Comparison of ENCODE assay signal across 8 mouse cellular contexts in the genomic region with DNA sequence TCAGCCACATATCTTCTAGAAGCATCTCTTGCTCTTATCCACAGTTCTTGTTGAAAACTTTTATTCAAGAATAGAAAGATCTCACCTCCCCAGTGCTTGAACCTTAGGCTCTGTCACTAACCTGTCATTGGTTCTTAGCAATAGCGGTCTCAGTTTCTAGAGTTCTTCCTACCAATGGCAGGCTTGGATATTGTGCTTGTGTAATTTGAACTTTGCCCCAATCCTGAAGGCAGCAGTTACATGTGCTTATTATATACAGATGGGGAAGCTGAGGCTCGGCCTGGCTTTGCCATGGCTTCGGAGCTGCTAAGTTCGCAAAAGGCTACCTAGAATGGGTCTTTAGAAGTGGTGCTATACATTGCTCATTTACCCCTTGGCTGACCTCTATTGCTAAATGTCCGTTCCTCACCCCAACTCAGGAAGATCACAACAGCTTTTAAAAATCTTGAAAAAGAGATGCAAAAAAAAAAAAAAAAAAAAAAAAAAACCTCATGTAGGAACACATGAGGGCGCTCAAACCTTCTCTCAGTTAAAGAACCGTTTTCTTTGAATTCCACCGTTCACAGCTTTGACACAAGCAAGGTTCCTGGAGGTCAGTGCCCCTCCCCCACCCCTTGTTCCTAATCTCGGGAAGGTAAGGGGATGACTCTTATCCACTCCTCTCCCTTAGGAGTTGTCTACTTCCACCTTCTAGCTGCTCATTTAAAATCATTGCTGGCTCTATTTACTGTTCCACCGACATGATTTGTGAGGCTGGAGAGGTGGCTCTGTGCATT. TPM values are rescaled to one million over a fixed set of nuclear protein-coding genes. Genes with fewer than 3 reads are reported as not detected.
DNase-seq lines count a peak whose midpoint lies in the region; ATAC-seq and TF ChIP-seq lines count a peak whose summit lies in the region.

No protein-coding gene starts in this region.

- no peaks in the 10 kb centered on the region for H3K36me3 ChIP-seq in lung, postnatal 0 days (ENCODE audit: insufficient read depth, low read length)

- WGBS in lung, postnatal 0 days = 46% methylated on average over 10 of the region's 10 CpGs

- no peaks in the 10 kb centered on the region for H3K4me1 ChIP-seq in lung, postnatal 0 days (ENCODE audit: insufficient read depth, low read depth, low read length)
- H3K4me1 ChIP-seq in cortical plate, adult 2 months (ENCODE audit: control insufficient read depth, insufficient read depth, low read length) = peaks cover 1% of the 10 kb centered on the region; the same call in 1 of the 2 replicates

- TF ChIP-seq POLR2A in cortical plate, adult 2 months (IDR thresholded peaks at IDR 0.05; ENCODE audit: extremely low read depth, insufficient read depth, low read length) = no peak

- peak; percentile 41 for TF ChIP-seq CTCF in lung, postnatal 0 days (IDR thresholded peaks at IDR 0.05)
- TF ChIP-seq CTCF in cortical plate, adult 2 months (IDR thresholded peaks at IDR 0.05; ENCODE audit: extremely low read depth, insufficient read depth, low read length) = peak; percentile 24; the same call in 1 of the 2 replicates

- no peak for TF ChIP-seq EP300 in lung, postnatal 0 days (IDR thresholded peaks at IDR 0.05)

- no peak overlapping the region for H3K4me2 ChIP-seq in lung, postnatal 0 days (replicated peaks; ENCODE audit: low read depth, low read length)

- H3K27me3 ChIP-seq in lung, postnatal 0 days (replicated peaks; ENCODE audit: insufficient read depth, low read length) = no peaks in the 10 kb centered on the region

- no peak overlapping the region for H3K9ac ChIP-seq in lung, postnatal 0 days (replicated peaks; ENCODE audit: low read depth)

- no peak overlapping the region for H3K27ac ChIP-seq in lung, postnatal 0 days (ENCODE audit: low read length)
- H3K27ac ChIP-seq in cortical plate, adult 2 months (ENCODE audit: insufficient read depth, low read length) = no peak overlapping the region

- H3K9me3 ChIP-seq in lung, postnatal 0 days (ENCODE audit: low read length) = no peaks in the 10 kb centered on the region

- no peak for DNase-seq in frontal cortex, postnatal 10 days (ENCODE audit: low spot score in 2 of 2)
- DNase-seq in lung, postnatal 0 days (ENCODE audit: low spot score) = peak; percentile 29
- DNase-seq in lung, postnatal 25 days (ENCODE audit: low spot score) = no peak
- peak; percentile 47 for DNase-seq in retina, postnatal 1 day
- DNase-seq in spleen, adult 12 weeks (ENCODE audit: low spot score) = no peak
- DNase-seq in B cell, adult 2 months = no peak

- no peak overlapping the region for H3K4me3 ChIP-seq in lung, postnatal 0 days (ENCODE audit: low read depth, low read length)
- no peak overlapping the region for H3K4me3 ChIP-seq in cortical plate, adult 2 months (ENCODE audit: insufficient read depth, low read length)

- ATAC-seq in frontal cortex, adult (ENCODE audit: low TSS enrichment) = peak; percentile 38; the same call in 1 of the 2 replicates
- ATAC-seq in lung, postnatal 0 days = no peak

RNA-seq across cellular contexts. Expression of a gene that starts 18.9 kb away (rescaled TPM):
- 0.15 and 0.20 TPM in 2 replicates for polyA plus RNA-seq in lung, postnatal 0 days (2015; fragmentation: Nextera tagmentation; extraction: Ambion mirVana)
- 39.9 and 43.2 TPM in 2 replicates for polyA plus RNA-seq in cortical plate, adult 2 months (2012; rRNA removed)

RNA-seq across cellular contexts. Expression of a gene that starts 37.7 kb away (rescaled TPM):
- 54.2 and 66.7 TPM in 2 replicates for polyA plus RNA-seq in lung, postnatal 0 days (2015; fragmentation: Nextera tagmentation; extraction: Ambion mirVana)
- 5.3 and 5.4 TPM in 2 replicates for polyA plus RNA-seq in cortical plate, adult 2 months (2012; rRNA removed)

Comparison
In these comparisons a context has a peak if more than half of its experiments do, and no peak if none do; other contexts are left out.
1. DNase-seq: peak in lung, postnatal 0 days (single experiment) and retina, postnatal 1 day (single experiment); none in frontal cortex, postnatal 10 days (0 of 2), lung, postnatal 25 days (single experiment), spleen, adult 12 weeks (single experiment) and B cell, adult 2 months (0 of 2).
2. RNA of a gene that starts 18.9 kb away (polyA plus RNA-seq): 39.9 to 43.2 TPM in cortical plate, adult 2 months; 0.15 to 0.20 TPM in lung, postnatal 0 days; every median in the first group is over 10 times any median in the second.